Mouse (Mus musculus) G1E (cell line): ENCODE measurements around the gene Ptgdr2.

Experiments
- CTCF ChIP-seq: IDR thresholded peaks from 2 replicates; pipeline ENCODE4 v1.5.1; 2012; ENCODE audit warnings: low read depth, low read length, inconsistent platforms, mixed read lengths
- GATA1 ChIP-seq: IDR thresholded peaks from 2 replicates; pipeline ENCODE4 v1.6.1; 2012; ENCODE audit warnings: borderline replicate concordance, low read length, inconsistent platforms, mixed read lengths
- GATA2 ChIP-seq: IDR thresholded peaks from 2 replicates; pipeline ENCODE4 v1.6.1; 2012; ENCODE audit warnings: low read depth, low read length, inconsistent platforms, borderline replicate concordance
- POLR2AphosphoS5 ChIP-seq: IDR thresholded peaks from 2 replicates; pipeline ENCODE4 v1.6.1; 2012; ENCODE audit warnings: low read depth, low read length, inconsistent platforms; ENCODE audit not compliant: insufficient replicate concordance
- TAL1 ChIP-seq: conservative IDR thresholded peaks from 2 replicates; pipeline ENCODE4 v1.6.1; 2012; ENCODE audit warnings: low read depth, low read length, inconsistent platforms, mixed read lengths

DNA sequence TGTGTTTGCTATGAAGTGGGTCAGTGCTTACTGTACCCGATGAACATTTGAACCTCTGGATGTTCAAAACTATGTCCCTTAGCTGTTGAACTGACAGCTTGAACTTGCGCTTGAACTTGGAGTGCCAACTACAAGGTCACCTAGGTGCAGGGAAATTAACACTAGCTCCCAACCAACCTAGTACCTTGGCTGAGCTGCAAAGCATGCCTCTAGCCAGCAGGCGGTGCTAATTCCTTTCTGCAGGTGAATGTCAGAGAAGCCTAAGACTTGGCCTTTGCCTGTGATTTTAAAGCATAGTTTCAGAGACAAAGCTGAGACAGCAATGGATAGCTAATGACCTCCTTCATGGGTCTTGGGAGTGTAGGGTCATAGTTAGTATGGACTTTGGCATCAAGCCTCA, 29.1 kb upstream of the Ptgdr2 start:
- TF ChIP-seq CTCF (peak; percentile 87), GATA1 (no peak), GATA2 (no peak), TAL1 (no peak), POLR2AphosphoS5 (no peak)
